Mouse (Mus musculus) ES-E14 (cell line): ENCODE measurements at regions not wholly inside any gene's neighbourhood (a gene's known extent, or its start where the extent isn't known, plus 50 kb on each side); places are given as distances from the start of the nearest gene placed in this dataset.

Source experiments
- CHD2 ChIP-seq: IDR thresholded peaks from 2 replicates; pipeline ENCODE4 v1.6.1; 2014; ENCODE audit warnings: mild to moderate bottlenecking, low read depth, low read length, inconsistent platforms
- ZC3H11A ChIP-seq: IDR thresholded peaks from 2 replicates; pipeline ENCODE4 v1.6.1; 2012; ENCODE audit warnings: low read depth, mild to moderate bottlenecking, inconsistent platforms, low read length, borderline replicate concordance

DNA sequence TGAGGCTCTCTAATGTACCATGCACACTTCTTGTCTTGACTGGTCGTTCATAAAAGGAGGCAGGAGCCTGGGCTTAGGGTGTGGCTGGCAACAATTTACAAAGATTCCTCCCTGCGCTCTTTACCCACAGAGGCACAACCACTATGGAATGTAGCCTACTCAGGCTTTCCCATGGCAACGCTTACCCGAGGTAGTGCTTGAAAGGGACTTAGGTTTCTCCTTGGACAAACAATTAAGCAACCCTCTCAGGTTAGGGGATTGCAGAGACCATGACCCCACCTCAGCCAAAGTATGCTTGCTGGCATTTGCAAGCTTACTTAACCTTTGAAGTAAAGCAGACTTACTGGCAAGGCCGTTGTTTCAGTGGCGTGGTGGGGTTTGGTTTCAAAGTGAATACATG, 120.9 kb upstream of the Zfhx3 start:
- TF ChIP-seq ZC3H11A (no peak), CHD2 (no peak)
